Mouse (Mus musculus) megakaryocyte, embryonic 14.5 days (primary cell): ENCODE data around the gene Lrrc28. TPM values are rescaled to one million over a fixed set of nuclear protein-coding genes. Genes with fewer than 3 reads are reported as not detected.
"Not testable (repeated sequence)": the region's sequence is repeated elsewhere in the genome, so short reads cannot be mapped to it uniquely, and the experiment has no call there.

Source experiments
- H3K27me3 ChIP-seq: replicated peaks from 2 replicates; pipeline ENCODE3; 2012; ENCODE audit warnings: inconsistent platforms
- H3K36me3 ChIP-seq: replicated peaks from 2 replicates; pipeline ENCODE3; 2012; ENCODE audit warnings: low read length, inconsistent platforms, mixed read lengths
- H3K4me1 ChIP-seq: 2 replicates; pipeline ENCODE4 v1.6.1; 2012; ENCODE audit warnings: inconsistent platforms
- H3K4me3 ChIP-seq: replicated peaks from 2 replicates; pipeline ENCODE3; 2012; ENCODE audit warnings: moderate library complexity, mild to moderate bottlenecking, inconsistent platforms
- H3K9me3 ChIP-seq: 2 replicates; pipeline ENCODE4 v1.6.1; 2012; ENCODE audit warnings: inconsistent platforms
- FLI1 ChIP-seq: IDR thresholded peaks from 2 replicates; pipeline ENCODE4 v1.6.1; 2012; ENCODE audit warnings: low read length, inconsistent platforms, mixed read lengths
- GATA1 ChIP-seq: IDR thresholded peaks from 3 replicates; pipeline ENCODE4 v1.6.1; 2012; ENCODE audit warnings: mixed read lengths, low read length, inconsistent platforms, borderline replicate concordance
- polyA plus RNA-seq: library from polyadenylated mRNA; stranded (reverse); fragments of >175 nt; gene quantifications from 2 replicates; pipeline ENCODE4 v1.2.3, GENCODE M21; 2012; ENCODE audit warnings: low replicate concordance; ENCODE audit not compliant: insufficient read depth

Lrrc28 gene
- polyA plus RNA-seq, 1 experiment: 12.3 TPM

DNA sequence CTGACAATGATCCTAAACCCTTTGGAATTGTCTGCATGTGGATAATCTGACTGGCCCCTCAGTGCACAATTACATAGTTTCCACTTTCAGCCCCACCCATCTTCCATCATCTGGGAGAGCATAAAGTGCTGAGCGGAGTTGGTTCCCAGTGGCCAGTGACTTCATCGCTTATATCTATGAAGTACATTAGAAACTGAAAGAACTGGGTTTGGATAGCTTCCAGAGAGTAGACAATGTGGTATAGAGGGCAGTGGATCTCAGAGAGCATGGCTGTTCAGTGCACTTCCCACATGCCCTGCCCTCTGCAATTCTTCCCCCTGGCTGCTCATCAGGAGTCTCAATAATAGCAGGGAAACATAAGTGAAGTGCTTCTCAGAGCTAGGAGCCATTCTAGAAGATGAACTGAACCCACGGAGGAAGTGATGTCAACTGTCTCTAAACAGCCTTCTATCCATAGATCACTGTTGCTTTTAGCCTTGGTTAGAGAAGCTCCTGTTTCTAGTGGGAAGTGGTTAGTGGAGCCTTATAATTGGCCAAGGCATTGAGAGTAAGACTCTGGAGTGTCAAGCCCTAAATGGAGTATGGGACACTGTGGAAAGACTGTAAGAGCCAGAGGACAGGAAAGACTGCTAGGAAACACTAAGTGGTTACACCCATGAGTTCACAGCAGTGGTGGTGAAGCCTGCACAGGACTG, 119.0 kb downstream of the Lrrc28 start:
- TF ChIP-seq FLI1: no peak
- TF ChIP-seq GATA1: no peak
- Histone ChIP-seq H3K36me3 (peaks cover 17% of the 10 kb centered on the region), H3K9me3 (no peaks in the 10 kb centered on the region), H3K4me3 (peak overlapping the region; percentile 54), H3K4me1 (peaks cover 35% of the 10 kb centered on the region), H3K27me3 (no peaks in the 10 kb centered on the region)

GRCm38 (mm10) chr7:67524069-67524468, 121.0 kb downstream of the Lrrc28 start:
- peaks cover 30% of the 10 kb centered on the region for H3K4me1 ChIP-seq

DNA sequence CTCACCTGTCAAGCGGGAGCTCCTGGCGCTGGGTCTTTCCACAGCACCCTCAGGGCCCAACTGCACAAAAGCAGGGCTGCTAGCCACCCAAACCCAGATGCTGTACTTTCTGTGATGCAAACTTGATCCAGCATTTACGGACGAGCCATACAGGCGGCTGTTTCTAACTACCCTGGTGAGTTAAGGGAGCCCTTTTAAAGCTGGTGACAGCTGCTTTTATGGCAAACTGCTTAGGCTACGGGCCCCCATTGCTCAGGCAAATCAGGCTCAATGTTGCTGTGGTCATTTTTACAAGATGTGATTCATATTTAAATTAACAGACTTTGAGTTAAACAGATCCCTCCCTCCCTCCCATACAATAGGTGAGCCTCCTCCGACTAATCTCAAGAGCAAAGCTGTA, 121.7 kb downstream of the Lrrc28 start:
- Histone ChIP-seq H3K27me3 (no peaks in the 10 kb centered on the region), H3K4me3 (no peak overlapping the region), H3K9me3 (no peaks in the 10 kb centered on the region), H3K36me3 (peaks cover 5% of the 10 kb centered on the region), H3K4me1 (peaks cover 30% of the 10 kb centered on the region)
- TF ChIP-seq FLI1: no peak
- no peak for TF ChIP-seq GATA1

More at GRCm38 (mm10) chr7:67524069-67524468, 121.0 kb downstream of the Lrrc28 start:
- not testable (repeated sequence) for H3K9me3 ChIP-seq, H3K27me3 ChIP-seq, H3K4me3 ChIP-seq
- peaks cover 12% of the 10 kb centered on the region for H3K36me3 ChIP-seq

GRCm38 (mm10) chr7:67521731-67522130, 123.3 kb downstream of the Lrrc28 start:
- H3K27me3 ChIP-seq, H3K36me3 ChIP-seq, H3K9me3 ChIP-seq, H3K4me3 ChIP-seq: not testable (repeated sequence)
- H3K4me1 ChIP-seq: peaks cover 24% of the 10 kb centered on the region

GRCm38 (mm10) chr7:67520959-67521358, 124.1 kb downstream of the Lrrc28 start:
- no peaks in the 10 kb centered on the region for H3K9me3 ChIP-seq
- H3K4me1 ChIP-seq: peaks cover 16% of the 10 kb centered on the region
- no peaks in the 10 kb centered on the region for H3K27me3 ChIP-seq
- TF ChIP-seq GATA1 (no peak), FLI1 (no peak)
- no peaks in the 10 kb centered on the region for H3K36me3 ChIP-seq
- H3K4me3 ChIP-seq: no peak overlapping the region

DNA sequence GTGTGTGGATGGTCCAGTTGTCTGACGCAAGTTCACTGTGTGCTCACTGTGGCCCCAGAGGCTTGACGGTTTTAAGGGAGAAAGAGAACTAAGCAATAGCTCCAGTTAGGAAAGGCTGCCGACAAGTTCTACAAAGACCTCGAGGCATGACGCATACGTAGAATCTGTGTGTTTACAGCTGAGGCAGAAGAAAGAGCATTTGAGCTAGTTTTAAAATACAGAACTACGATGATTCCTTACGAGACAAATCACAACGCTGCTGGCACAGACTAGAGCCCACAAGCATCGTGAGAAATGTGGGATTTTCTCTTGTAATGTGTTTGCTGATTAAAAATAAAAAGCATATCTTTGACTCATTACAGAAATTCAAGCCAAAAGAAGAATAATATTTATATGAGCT, 125.1 kb downstream of the Lrrc28 start:
- Histone ChIP-seq H3K4me1 (peaks cover 10% of the 10 kb centered on the region; the same call in 1 of the 2 replicates), H3K36me3 (peaks cover under 1% of the 10 kb centered on the region), H3K4me3 (no peak overlapping the region), H3K27me3 (peaks cover 2% of the 10 kb centered on the region), H3K9me3 (no peaks in the 10 kb centered on the region)
- no peak for TF ChIP-seq GATA1
- no peak for TF ChIP-seq FLI1

DNA sequence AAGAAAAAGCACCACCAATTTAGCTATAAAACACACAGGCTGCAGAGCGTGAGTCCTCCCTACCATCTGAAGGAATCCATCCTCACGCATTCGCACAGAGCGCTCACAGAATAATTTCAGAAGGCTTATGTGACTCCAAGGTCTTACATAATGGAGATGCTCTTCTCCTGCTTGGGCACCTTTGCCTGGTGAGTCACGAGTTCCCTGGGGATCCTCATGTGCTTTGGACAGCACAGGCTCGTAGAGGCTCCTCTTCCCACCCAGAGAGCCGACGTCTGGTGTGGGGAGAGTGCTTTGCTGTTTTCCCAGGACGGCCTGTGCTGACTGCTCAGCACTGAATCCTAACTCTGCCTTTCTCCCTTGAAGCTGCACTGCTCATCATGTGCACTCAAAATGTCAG, 129.4 kb downstream of the Lrrc28 start:
- H3K27me3 ChIP-seq: peaks cover 2% of the 10 kb centered on the region
- H3K36me3 ChIP-seq: peaks cover 17% of the 10 kb centered on the region
- no peak for TF ChIP-seq FLI1
- TF ChIP-seq GATA1: no peak
- H3K4me1 ChIP-seq: peaks cover 3% of the 10 kb centered on the region
- H3K4me3 ChIP-seq: no peak overlapping the region
- H3K9me3 ChIP-seq: no peaks in the 10 kb centered on the region

DNA sequence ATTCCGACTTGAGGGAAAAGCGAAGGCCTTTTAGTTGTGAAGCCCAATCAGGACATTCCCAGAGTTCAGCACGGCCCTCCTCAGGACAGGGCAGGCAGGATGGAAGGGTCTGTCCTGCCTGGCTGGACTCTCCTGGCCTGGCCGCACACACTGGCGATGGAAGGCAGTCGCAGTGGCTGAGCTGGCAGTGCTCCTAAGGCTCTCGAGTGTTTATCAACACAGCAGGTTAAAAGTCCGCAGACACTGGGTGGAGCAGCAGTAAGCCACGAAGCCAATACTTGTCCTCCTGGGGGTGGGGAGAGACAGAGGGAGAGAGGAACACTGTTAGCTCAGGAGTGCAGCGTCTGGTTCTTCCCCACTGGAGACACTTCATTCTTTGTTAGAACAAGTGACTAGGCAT, 130.2 kb downstream of the Lrrc28 start:
- H3K27me3 ChIP-seq: peaks cover 2% of the 10 kb centered on the region
- no peaks in the 10 kb centered on the region for H3K9me3 ChIP-seq
- H3K4me1 ChIP-seq: peaks cover 7% of the 10 kb centered on the region
- peaks cover 17% of the 10 kb centered on the region for H3K36me3 ChIP-seq
- H3K4me3 ChIP-seq: no peak overlapping the region
- TF ChIP-seq FLI1 (no peak), GATA1 (no peak)

- peaks cover 2% of the 10 kb centered on the region for H3K27me3 ChIP-seq
- H3K4me3 ChIP-seq: no peak overlapping the region
- peaks cover 7% of the 10 kb centered on the region for H3K4me1 ChIP-seq
- no peaks in the 10 kb centered on the region for H3K9me3 ChIP-seq
- TF ChIP-seq FLI1: no peak
- no peak for TF ChIP-seq GATA1
- H3K36me3 ChIP-seq: peaks cover 17% of the 10 kb centered on the region
Measured at GRCm38 (mm10) chr7:67514380-67514779, 130.7 kb downstream of the Lrrc28 start.

GRCm38 (mm10) chr7:67513656-67514055, 131.4 kb downstream of the Lrrc28 start:
- peaks cover 7% of the 10 kb centered on the region for H3K4me1 ChIP-seq

GRCm38 (mm10) chr7:67511606-67512005, 133.5 kb downstream of the Lrrc28 start:
- Histone ChIP-seq H3K9me3 (no peaks in the 10 kb centered on the region), H3K4me3 (no peak overlapping the region), H3K4me1 (peaks cover 7% of the 10 kb centered on the region), H3K36me3 (peaks cover 17% of the 10 kb centered on the region), H3K27me3 (peaks cover 9% of the 10 kb centered on the region)
- TF ChIP-seq GATA1: no peak
- TF ChIP-seq FLI1: no peak

More at GRCm38 (mm10) chr7:67513656-67514055, 131.4 kb downstream of the Lrrc28 start:
- H3K36me3 ChIP-seq: peaks cover 17% of the 10 kb centered on the region
- peaks cover 2% of the 10 kb centered on the region for H3K27me3 ChIP-seq
- H3K9me3 ChIP-seq: no peaks in the 10 kb centered on the region
- TF ChIP-seq FLI1 (no peak), GATA1 (no peak)
- H3K4me3 ChIP-seq: no peak overlapping the region
